Mouse (Mus musculus): ENCODE results near the gene Mpv17l2. TPM values are rescaled to one million over a fixed set of nuclear protein-coding genes. Genes with fewer than 3 reads are reported as not detected.

Gene Mpv17l2
- total RNA-seq, 1 experiment from 2014 or later = 7.0 TPM

- no peak for ATAC-seq (replicated peaks in 1 of 2; ENCODE audit: insufficient read depth in 1 of 2, low FRiP score in 2 of 2, low TSS enrichment in 1 of 2, low read depth in 1 of 2, poor library complexity in 2 of 2, severe bottlenecking in 2 of 2)
These were observed 44.0 kb downstream of the Mpv17l2 start for GRCm38 (mm10) chr8:70716521-70717400.

GRCm38 (mm10) chr8:70715086-70715485 is 45.7 kb downstream of the Mpv17l2 start:
- ATAC-seq (replicated peaks in 1 of 2; ENCODE audit: insufficient read depth in 1 of 2, low FRiP score in 2 of 2, low TSS enrichment in 1 of 2, low read depth in 1 of 2, poor library complexity in 2 of 2, severe bottlenecking in 2 of 2) = no peak

- no peak for ATAC-seq (replicated peaks in 1 of 2; ENCODE audit: insufficient read depth in 1 of 2, low FRiP score in 2 of 2, low TSS enrichment in 1 of 2, low read depth in 1 of 2, poor library complexity in 2 of 2, severe bottlenecking in 2 of 2)
These were observed 46.8 kb downstream of the Mpv17l2 start for GRCm38 (mm10) chr8:70713991-70714390.

- ATAC-seq (replicated peaks in 1 of 2; ENCODE audit: insufficient read depth in 1 of 2, low FRiP score in 2 of 2, low TSS enrichment in 1 of 2, low read depth in 1 of 2, poor library complexity in 2 of 2, severe bottlenecking in 2 of 2) = no peak; a peak in 1 of 4 replicates
These were observed 49.7 kb downstream of the Mpv17l2 start for GRCm38 (mm10) chr8:70711041-70711440.

GRCm38 (mm10) chr8:70710296-70710695 is 50.5 kb downstream of the Mpv17l2 start:
- ATAC-seq (replicated peaks in 1 of 2; ENCODE audit: insufficient read depth in 1 of 2, low FRiP score in 2 of 2, low TSS enrichment in 1 of 2, low read depth in 1 of 2, poor library complexity in 2 of 2, severe bottlenecking in 2 of 2) = no peak

- no peak for ATAC-seq (replicated peaks in 1 of 2; ENCODE audit: insufficient read depth in 1 of 2, low FRiP score in 2 of 2, low TSS enrichment in 1 of 2, low read depth in 1 of 2, poor library complexity in 2 of 2, severe bottlenecking in 2 of 2)
These were observed 51.0 kb downstream of the Mpv17l2 start for GRCm38 (mm10) chr8:70709794-70710193.

Other genes starting within 250 kb of the Mpv17l2 start
- 112 and 114 TPM in 2 replicates for gene Fkbp8, start 233.2 kb downstream of the Mpv17l2 start, total RNA-seq (2017)
- gene Kxd1, start 233.0 kb downstream of the Mpv17l2 start, total RNA-seq (2017) = 66.1 and 70.0 TPM in 2 replicates
- gene Ell, start 221.5 kb downstream of the Mpv17l2 start, total RNA-seq (2017) = 9.2 and 14.3 TPM in 2 replicates
- gene Isyna1, start 166.6 kb downstream of the Mpv17l2 start, total RNA-seq (2017) = 20.4 and 26.0 TPM in 2 replicates
- 24.8 and 88.6 TPM in 2 replicates for gene Ssbp4, start 152.1 kb downstream of the Mpv17l2 start, total RNA-seq (2017)
- gene Lrrc25, start 144.8 kb downstream of the Mpv17l2 start, total RNA-seq (2017) = 1.7 and 2.3 TPM in 2 replicates
- gene Gdf15, start 128.5 kb downstream of the Mpv17l2 start, total RNA-seq (2017) = 1.7 TPM in 1 of 2 replicates, not detected in the other
- 5.5 and 8.2 TPM in 2 replicates for gene Pgpep1, start 100.6 kb downstream of the Mpv17l2 start, total RNA-seq (2017)
- 156 and 163 TPM in 2 replicates for gene Lsm4, start 87.7 kb downstream of the Mpv17l2 start, total RNA-seq (2017)
- 83.4 and 89.4 TPM in 2 replicates for gene Jund, start 62.0 kb downstream of the Mpv17l2 start, total RNA-seq (2017)
- 0.25 and 0.44 TPM in 2 replicates for gene Iqcn, start 57.5 kb downstream of the Mpv17l2 start, total RNA-seq (2017)
- gene Gm3336, start 42.4 kb downstream of the Mpv17l2 start, total RNA-seq (2017) = not detected in 2 replicates
- 0.56 and 1.0 TPM in 2 replicates for gene Pde4c, start 37.2 kb downstream of the Mpv17l2 start, total RNA-seq (2017)
- 2.6 and 3.6 TPM in 2 replicates for gene Rab3a, start 6.3 kb downstream of the Mpv17l2 start, total RNA-seq (2017)
- gene Pik3r2, start 15.8 kb upstream of the Mpv17l2 start, total RNA-seq (2017) = 13.3 and 15.0 TPM in 2 replicates
- 14.4 and 28.0 TPM in 2 replicates for gene Mast3, start 44.1 kb upstream of the Mpv17l2 start, total RNA-seq (2017)
- gene Il12rb1, start 47.5 kb upstream of the Mpv17l2 start, total RNA-seq (2017) = 6.1 and 9.8 TPM in 2 replicates
- gene Arrdc2, start 78.8 kb upstream of the Mpv17l2 start, total RNA-seq (2017) = 8.6 and 8.8 TPM in 2 replicates
- 0.56 and 1.5 TPM in 2 replicates for gene Kcnn1, start 102.3 kb upstream of the Mpv17l2 start, total RNA-seq (2017)
- 18.0 and 20.1 TPM in 2 replicates for gene Ccdc124, start 113.0 kb upstream of the Mpv17l2 start, total RNA-seq (2017)
- not detected in 2 replicates for gene Slc5a5, start 131.8 kb upstream of the Mpv17l2 start, total RNA-seq (2017)
- 2,300 and 3,111 TPM in 2 replicates for gene Rpl18a, start 136.5 kb upstream of the Mpv17l2 start, total RNA-seq (2017)
- gene Map1s, start 145.0 kb upstream of the Mpv17l2 start, total RNA-seq (2017) = 11.9 and 13.0 TPM in 2 replicates